Mouse (Mus musculus): ENCODE results near the gene Kcnh2. TPM values are rescaled to one million over a fixed set of nuclear protein-coding genes. Genes with fewer than 3 reads are reported as not detected.
A peak's percentile ranks its signal among the peaks of the same experiment; 100 is the strongest.
"Not testable (repeated sequence)": the region's sequence is repeated elsewhere in the genome, so short reads cannot be mapped to it uniquely, and the experiment has no call there.

Kcnh2 gene
- 10.2 and 13.1 TPM in 2 replicates for polyA plus RNA-seq (2014; fragmentation: Nextera tagmentation; extraction: Ambion mirVana)

- Histone ChIP-seq H3K9me3 (ENCODE audit: control insufficient read depth, low read length) (no peaks in the 10 kb centered on the region), H3K4me1 (ENCODE audit: control insufficient read depth, insufficient read depth, low read length) (peaks cover 56% of the 10 kb centered on the region), H3K27ac (replicated peaks; ENCODE audit: low read depth, low read length) (peak within 1 kb of the TSS; percentile 95), H3K4me3 (replicated peaks; ENCODE audit: low read depth, low read length) (peak within 1 kb of the TSS; percentile 82), H3K27me3 (ENCODE audit: control insufficient read depth, insufficient read depth, low read length) (peaks cover 3% of the 10 kb centered on the region; the same call in 1 of the 2 replicates), H3K9ac (replicated peaks; ENCODE audit: low read length) (peak within 1 kb of the TSS; percentile 91), H3K36me3 (ENCODE audit: control insufficient read depth, insufficient read depth, low read length) (no peaks in the 10 kb centered on the region; the same call in 1 of the 2 replicates), H3K4me2 (ENCODE audit: low read length) (peak within 1 kb of the TSS; percentile 97)
- WGBS: 0% methylated on average over 40 of the region's 53 CpGs
- DNase-seq (no peak), ATAC-seq (ENCODE audit: low FRiP score, low TSS enrichment) (peak; percentile 41; the same call in 1 of the 2 replicates)
These were observed at the start of gene Kcnh2 for GRCm38 (mm10) chr5:24351278-24351677. Gene Kcnh2, minus strand, starts transcription at chr5:24351604.

- no peak for DNase-seq
- Histone ChIP-seq H3K4me1 (ENCODE audit: control insufficient read depth, insufficient read depth, low read length) (no peaks in the 10 kb centered on the region), H3K36me3 (ENCODE audit: control insufficient read depth, insufficient read depth, low read length) (peaks cover 35% of the 10 kb centered on the region), H3K9ac (replicated peaks; ENCODE audit: low read length) (no peak overlapping the region), H3K4me3 (replicated peaks; ENCODE audit: low read depth, low read length) (no peak overlapping the region), H3K27ac (replicated peaks; ENCODE audit: low read depth, low read length) (no peak overlapping the region), H3K27me3 (ENCODE audit: control insufficient read depth, insufficient read depth, low read length) (no peaks in the 10 kb centered on the region), H3K4me2 (ENCODE audit: low read length) (no peak overlapping the region), H3K9me3 (ENCODE audit: control insufficient read depth, low read length) (no peaks in the 10 kb centered on the region)
- ATAC-seq (ENCODE audit: low FRiP score, low TSS enrichment): no peak
- 90% methylated on average over 11 of the region's 11 CpGs for WGBS
These were observed 49.0 kb upstream of the Kcnh2 start for GRCm38 (mm10) chr5:24400362-24400761.

GRCm38 (mm10) chr5:24399686-24400085 lies 48.3 kb upstream of the Kcnh2 start:
- DNase-seq (no peak), ATAC-seq (ENCODE audit: low FRiP score, low TSS enrichment) (no peak)
- H3K27ac ChIP-seq (replicated peaks; ENCODE audit: low read depth, low read length): no peak overlapping the region
- H3K36me3 ChIP-seq (ENCODE audit: control insufficient read depth, insufficient read depth, low read length): peaks cover 35% of the 10 kb centered on the region
- H3K4me3 ChIP-seq (replicated peaks; ENCODE audit: low read depth, low read length): no peak overlapping the region
- 92% methylated on average over 10 of the region's 10 CpGs for WGBS
- H3K9me3 ChIP-seq (ENCODE audit: control insufficient read depth, low read length): no peaks in the 10 kb centered on the region
- H3K27me3 ChIP-seq (ENCODE audit: control insufficient read depth, insufficient read depth, low read length): no peaks in the 10 kb centered on the region
- no peak overlapping the region for H3K4me2 ChIP-seq (ENCODE audit: low read length)
- H3K9ac ChIP-seq (replicated peaks; ENCODE audit: low read length): no peak overlapping the region
- H3K4me1 ChIP-seq (ENCODE audit: control insufficient read depth, insufficient read depth, low read length): 0 out of 2 replicates have a peak, but pooled peaks cover 3% of the 10 kb centered on the region

- H3K9me3 ChIP-seq (ENCODE audit: control insufficient read depth, low read length); H3K36me3 ChIP-seq (ENCODE audit: control insufficient read depth, insufficient read depth, low read length); ATAC-seq (ENCODE audit: low FRiP score, low TSS enrichment); H3K27me3 ChIP-seq (ENCODE audit: control insufficient read depth, insufficient read depth, low read length); H3K4me3 ChIP-seq (replicated peaks; ENCODE audit: low read depth, low read length); H3K4me2 ChIP-seq (ENCODE audit: low read length); H3K4me1 ChIP-seq (ENCODE audit: control insufficient read depth, insufficient read depth, low read length); DNase-seq; H3K9ac ChIP-seq (replicated peaks; ENCODE audit: low read length); H3K27ac ChIP-seq (replicated peaks; ENCODE audit: low read depth, low read length): not testable (repeated sequence)
- WGBS: 91% methylated on average over 6 of the region's 6 CpGs
These were observed 44.9 kb upstream of the Kcnh2 start for GRCm38 (mm10) chr5:24396254-24396653.

GRCm38 (mm10) chr5:24394165-24394894 lies 42.9 kb upstream of the Kcnh2 start:
- ATAC-seq (ENCODE audit: low FRiP score, low TSS enrichment) (peak; percentile 96), DNase-seq (peak; percentile 97)
- no peaks in the 10 kb centered on the region for H3K9me3 ChIP-seq (ENCODE audit: control insufficient read depth, low read length)
- H3K4me2 ChIP-seq (ENCODE audit: low read length): peak overlapping the region; percentile 50
- no peaks in the 10 kb centered on the region for H3K36me3 ChIP-seq (ENCODE audit: control insufficient read depth, insufficient read depth, low read length)
- WGBS: under 1% methylated on average over 36 of the region's 36 CpGs
- no peaks in the 10 kb centered on the region for H3K27me3 ChIP-seq (ENCODE audit: control insufficient read depth, insufficient read depth, low read length)
- H3K27ac ChIP-seq (replicated peaks; ENCODE audit: low read depth, low read length): peak overlapping the region; percentile 83
- H3K9ac ChIP-seq (replicated peaks; ENCODE audit: low read length): peak overlapping the region; percentile 52
- H3K4me3 ChIP-seq (replicated peaks; ENCODE audit: low read depth, low read length): peak overlapping the region; percentile 55
- H3K4me1 ChIP-seq (ENCODE audit: control insufficient read depth, insufficient read depth, low read length): peaks cover 8% of the 10 kb centered on the region; the same call in 1 of the 2 replicates

GRCm38 (mm10) chr5:24393392-24393997 lies 42.1 kb upstream of the Kcnh2 start, which contains the start of gene Abcb8:
Gene Abcb8, plus strand, starts transcription at chr5:24393663.
- Histone ChIP-seq H3K27ac (replicated peaks; ENCODE audit: low read depth, low read length) (peak within 1 kb of the TSS; percentile 83), H3K4me2 (ENCODE audit: low read length) (peak within 1 kb of the TSS; percentile 50), H3K27me3 (ENCODE audit: control insufficient read depth, insufficient read depth, low read length) (peaks cover 4% of the 10 kb centered on the region; the same call in 1 of the 2 replicates), H3K4me3 (replicated peaks; ENCODE audit: low read depth, low read length) (peak within 1 kb of the TSS; percentile 55), H3K36me3 (ENCODE audit: control insufficient read depth, insufficient read depth, low read length) (no peaks in the 10 kb centered on the region), H3K4me1 (ENCODE audit: control insufficient read depth, insufficient read depth, low read length) (peaks cover 8% of the 10 kb centered on the region; the same call in 1 of the 2 replicates), H3K9me3 (ENCODE audit: control insufficient read depth, low read length) (no peaks in the 10 kb centered on the region), H3K9ac (replicated peaks; ENCODE audit: low read length) (peak within 1 kb of the TSS; percentile 52)
- 22% methylated on average over 7 of the region's 7 CpGs for WGBS
- peak; percentile 86 for DNase-seq
- ATAC-seq (ENCODE audit: low FRiP score, low TSS enrichment): no peak

- Histone ChIP-seq H3K27me3 (ENCODE audit: control insufficient read depth, insufficient read depth, low read length) (peaks cover 9% of the 10 kb centered on the region; the same call in 1 of the 2 replicates), H3K27ac (replicated peaks; ENCODE audit: low read depth, low read length) (no peak overlapping the region), H3K4me2 (ENCODE audit: low read length) (no peak overlapping the region), H3K9me3 (ENCODE audit: control insufficient read depth, low read length) (no peaks in the 10 kb centered on the region), H3K4me3 (replicated peaks; ENCODE audit: low read depth, low read length) (no peak overlapping the region), H3K36me3 (ENCODE audit: control insufficient read depth, insufficient read depth, low read length) (no peaks in the 10 kb centered on the region), H3K9ac (replicated peaks; ENCODE audit: low read length) (no peak overlapping the region), H3K4me1 (ENCODE audit: control insufficient read depth, insufficient read depth, low read length) (peaks cover 14% of the 10 kb centered on the region; the same call in 1 of the 2 replicates)
- DNase-seq: no peak
- ATAC-seq (ENCODE audit: low FRiP score, low TSS enrichment): no peak
- 78% methylated on average over 7 of the region's 7 CpGs for WGBS
These were observed 41.3 kb upstream of the Kcnh2 start for GRCm38 (mm10) chr5:24392724-24393123.

- Histone ChIP-seq H3K27ac (replicated peaks; ENCODE audit: low read depth, low read length) (no peak within 1 kb of the TSS), H3K4me1 (ENCODE audit: control insufficient read depth, insufficient read depth, low read length) (peaks cover 22% of the 10 kb centered on the region), H3K36me3 (ENCODE audit: control insufficient read depth, insufficient read depth, low read length) (no peaks in the 10 kb centered on the region), H3K4me3 (replicated peaks; ENCODE audit: low read depth, low read length) (no peak within 1 kb of the TSS), H3K9me3 (ENCODE audit: control insufficient read depth, low read length) (no peaks in the 10 kb centered on the region), H3K4me2 (ENCODE audit: low read length) (no peak within 1 kb of the TSS), H3K9ac (replicated peaks; ENCODE audit: low read length) (no peak within 1 kb of the TSS), H3K27me3 (ENCODE audit: control insufficient read depth, insufficient read depth, low read length) (peaks cover 9% of the 10 kb centered on the region; the same call in 1 of the 2 replicates)
- DNase-seq (no peak), ATAC-seq (ENCODE audit: low FRiP score, low TSS enrichment) (no peak)
- 75% methylated on average over 7 of the region's 7 CpGs for WGBS
These were observed 40.5 kb upstream of the Kcnh2 start, which contains the start of gene Atg9b for GRCm38 (mm10) chr5:24391864-24392263. Gene Atg9b, minus strand, starts transcription at chr5:24392143.

Data from midbrain, embryonic 14.5 days (tissue).